Mouse (Mus musculus) olfactory bulb, adult 2 months (tissue): ENCODE measurements around the gene Ptprk. TPM values are rescaled to one million over a fixed set of nuclear protein-coding genes. Genes with fewer than 3 reads are reported as not detected.

Source experiments
- H3K27ac ChIP-seq: fragments of 200-500 bp; 2 replicates; pipeline ENCODE4 v1.5.1; 2012; ENCODE audit warnings: low read depth, low read length; ENCODE audit not compliant: insufficient read depth
- H3K4me1 ChIP-seq: fragments of 200-500 bp; 2 replicates; pipeline ENCODE4 v1.6.1; 2012; ENCODE audit warnings: low read length; ENCODE audit not compliant: control insufficient read depth, insufficient read depth
- H3K4me3 ChIP-seq: fragments of 200-500 bp; 2 replicates; pipeline ENCODE4 v1.5.1; 2012; ENCODE audit warnings: mild to moderate bottlenecking, low read depth, low read length, moderate library complexity; ENCODE audit not compliant: insufficient read depth
- CTCF ChIP-seq: fragments of 200-500 bp; IDR thresholded peaks from 2 replicates; pipeline ENCODE4 v1.5.1; 2012; ENCODE audit warnings: low read depth, mild to moderate bottlenecking, low read length, moderate library complexity; ENCODE audit not compliant: insufficient read depth
- POLR2A ChIP-seq: fragments of 200-500 bp; IDR thresholded peaks from 2 replicates; pipeline ENCODE4 v1.6.1; 2012; ENCODE audit warnings: mild to moderate bottlenecking, low read depth, low read length, moderate library complexity; ENCODE audit not compliant: insufficient read depth
- WGBS: fragments of 180-500 bp; shearing (Covaris S2); methylation state at CpG from one replicate; pipeline ENCODE4 v1.1.7; 2018; 5-methylcytosine and 5-hydroxymethylcytosine counted together
- polyA plus RNA-seq: library from polyadenylated mRNA; stranded (reverse); fragments of >200 nt; gene quantifications from 2 replicates; pipeline ENCODE4 v1.2.4, GENCODE M21; 2012; ENCODE audit warnings: low replicate concordance; ENCODE audit not compliant: missing spikeins, insufficient read depth, insufficient read length

Gene Ptprk
- polyA plus RNA-seq, 1 experiment: not detected

DNA sequence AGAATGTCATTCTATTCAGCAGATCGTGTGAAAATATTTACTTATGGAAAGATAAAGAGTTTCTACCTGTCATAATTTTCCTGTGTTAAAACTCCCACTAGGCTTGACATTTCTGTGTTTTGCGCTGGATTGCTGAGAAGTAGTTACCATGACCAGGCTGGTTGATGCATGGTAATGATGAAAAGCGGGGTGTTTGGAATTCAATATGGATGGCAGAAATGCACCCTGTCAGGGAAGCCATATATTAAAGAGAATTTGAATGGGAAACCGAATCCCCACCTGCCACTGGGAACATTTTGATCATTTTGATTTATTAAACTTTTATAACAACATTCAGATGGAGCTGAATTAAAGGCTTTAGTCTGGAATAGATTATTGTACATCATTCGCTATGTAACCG lies 290.7 kb downstream of the Ptprk start:
- no peak overlapping the region for H3K4me3 ChIP-seq
- no peaks in the 10 kb centered on the region for H3K4me1 ChIP-seq
- whole genome bisulfite sequencing: 95% methylated on average over 6 of the region's 6 CpGs
- TF ChIP-seq POLR2A: no peak
- no peak for TF ChIP-seq CTCF
- H3K27ac ChIP-seq: no peak overlapping the region

GRCm38 (mm10) chr10:28366065-28366677 lies 291.6 kb downstream of the Ptprk start:
- Histone ChIP-seq H3K27ac (no peak overlapping the region), H3K4me3 (no peak overlapping the region), H3K4me1 (no peaks in the 10 kb centered on the region)
- TF ChIP-seq POLR2A: no peak
- TF ChIP-seq CTCF: no peak
- 95% methylated on average over 5 of the region's 5 CpGs for WGBS

GRCm38 (mm10) chr10:28369808-28370207 lies 295.2 kb downstream of the Ptprk start:
- no peaks in the 10 kb centered on the region for H3K4me1 ChIP-seq
- no peak overlapping the region for H3K27ac ChIP-seq
- H3K4me3 ChIP-seq: no peak overlapping the region
- 87% methylated on average over 2 of the region's 2 CpGs for WGBS
- TF ChIP-seq CTCF (no peak), POLR2A (no peak)

DNA sequence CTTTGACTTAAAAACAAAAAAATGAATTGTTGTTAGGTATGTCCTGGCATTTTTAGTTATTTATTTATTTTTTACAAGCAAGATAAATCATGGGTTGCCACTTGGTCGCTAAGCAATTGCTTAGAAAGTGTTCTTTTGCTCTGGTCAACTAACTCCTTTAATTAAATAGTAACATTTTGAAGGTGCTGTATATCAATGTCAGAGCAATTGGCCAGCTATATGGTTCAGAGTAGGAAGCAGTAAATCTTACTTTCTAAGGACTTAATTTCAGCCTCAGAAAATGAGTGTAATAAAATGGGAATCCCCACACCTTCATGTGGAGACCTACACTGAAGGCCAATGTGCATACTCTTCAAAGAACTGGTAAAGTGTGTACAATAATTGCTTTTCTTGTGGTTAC lies 300.3 kb downstream of the Ptprk start:
- WGBS: 84% methylated on average over 1 of the region's 1 CpGs
- no peak for TF ChIP-seq CTCF
- no peak for TF ChIP-seq POLR2A
- Histone ChIP-seq H3K4me1 (no peaks in the 10 kb centered on the region), H3K27ac (no peak overlapping the region), H3K4me3 (no peak overlapping the region)

- no peak overlapping the region for H3K27ac ChIP-seq
- no peak for TF ChIP-seq CTCF
- TF ChIP-seq POLR2A: no peak
- no peak overlapping the region for H3K4me3 ChIP-seq
- no peaks in the 10 kb centered on the region for H3K4me1 ChIP-seq
- WGBS: 85% methylated on average over 7 of the region's 7 CpGs
These were observed 305.3 kb downstream of the Ptprk start for GRCm38 (mm10) chr10:28379752-28380488.

- 94% methylated on average over 15 of the region's 15 CpGs for whole genome bisulfite sequencing
- Histone ChIP-seq H3K4me1 (no peaks in the 10 kb centered on the region), H3K4me3 (no peak overlapping the region), H3K27ac (no peak overlapping the region)
- TF ChIP-seq POLR2A (no peak), CTCF (no peak)
These were observed 313.1 kb downstream of the Ptprk start for GRCm38 (mm10) chr10:28387563-28388222.

DNA sequence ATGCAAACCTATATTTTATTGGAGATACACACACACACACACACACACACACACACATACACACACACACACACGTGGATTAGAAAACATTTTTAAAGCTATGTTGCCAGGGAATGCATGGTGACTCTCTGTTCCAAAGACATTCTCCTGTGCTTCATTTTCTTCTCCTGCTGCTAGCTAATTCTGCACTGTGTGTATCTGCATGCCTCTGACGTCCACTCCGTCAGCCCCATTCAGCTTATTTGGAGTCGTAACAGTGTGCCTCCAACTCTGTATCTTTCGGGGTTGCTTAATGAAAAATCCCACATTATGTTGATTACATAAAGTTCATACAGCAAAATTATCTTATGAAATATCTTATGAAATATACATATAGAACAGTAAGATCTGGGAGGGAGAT lies 316.5 kb downstream of the Ptprk start:
- H3K27ac ChIP-seq: no peak overlapping the region
- WGBS: 88% methylated on average over 5 of the region's 5 CpGs

GRCm38 (mm10) chr10:28395610-28396519 lies 321.2 kb downstream of the Ptprk start:
- Histone ChIP-seq H3K4me3 (no peak overlapping the region), H3K4me1 (no peaks in the 10 kb centered on the region), H3K27ac (no peak overlapping the region)
- TF ChIP-seq CTCF: no peak
- TF ChIP-seq POLR2A: no peak
- WGBS: 54% methylated on average over 2 of the region's 2 CpGs

More for the DNA sequence above, 316.5 kb downstream of the Ptprk start:
- Histone ChIP-seq H3K4me1 (no peaks in the 10 kb centered on the region), H3K4me3 (no peak overlapping the region)
- no peak for TF ChIP-seq CTCF
- no peak for TF ChIP-seq POLR2A

DNA sequence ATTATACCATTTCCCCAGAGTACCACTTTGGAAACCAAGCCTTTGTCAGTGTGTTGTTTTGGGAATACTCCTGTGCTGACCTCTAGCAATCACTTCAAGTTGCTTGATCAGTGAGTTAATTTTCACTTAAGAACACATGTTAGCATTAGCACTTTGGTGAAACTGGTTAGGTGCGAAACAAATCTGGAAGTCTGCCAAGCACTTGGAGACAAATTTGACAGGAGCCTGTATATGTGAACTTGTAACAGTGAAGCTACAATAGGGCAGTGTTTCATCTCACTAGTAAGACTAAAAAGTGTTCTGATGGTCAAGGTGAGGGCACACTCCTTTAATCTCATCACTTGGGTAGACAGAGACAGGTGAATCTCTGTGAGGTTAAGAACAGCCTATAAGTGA lies 321.9 kb downstream of the Ptprk start:
- WGBS: 78% methylated on average over 1 of the region's 1 CpGs
- TF ChIP-seq CTCF: no peak
- TF ChIP-seq POLR2A: no peak
- H3K4me3 ChIP-seq: no peak overlapping the region
- no peaks in the 10 kb centered on the region for H3K4me1 ChIP-seq
- no peak overlapping the region for H3K27ac ChIP-seq
